8 mouse cellular contexts compared by ENCODE assay signal in the genomic region with DNA sequence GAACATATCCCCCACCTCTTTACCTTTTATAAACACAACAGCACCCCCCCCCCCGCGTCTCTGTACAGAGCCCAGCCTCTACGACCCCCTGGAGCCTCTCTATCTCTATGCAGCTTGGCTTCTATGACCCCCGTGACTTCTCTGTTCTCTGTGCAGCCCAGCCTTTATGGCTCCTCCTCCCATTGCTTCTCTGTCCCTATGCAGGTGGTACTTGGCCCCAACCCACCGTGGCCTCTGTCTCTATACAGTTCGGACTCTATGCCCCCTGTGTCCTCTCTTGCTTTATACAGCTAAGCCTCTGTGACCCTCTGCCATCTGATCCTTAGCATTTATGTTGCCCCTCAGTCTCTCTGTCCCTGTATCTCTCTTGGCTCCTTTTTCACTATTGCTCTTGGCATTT. TPM values are rescaled to one million over a fixed set of nuclear protein-coding genes. Genes with fewer than 3 reads are reported as not detected.
DNase-seq lines count a peak whose midpoint lies in the region; ATAC-seq and TF ChIP-seq lines count a peak whose summit lies in the region.

No protein-coding gene starts in this region.

- TF ChIP-seq CTCF in hindbrain, postnatal 0 days (IDR thresholded peaks at IDR 0.05; ENCODE audit: low read depth): no peak

- peaks cover 24% of the 10 kb centered on the region for H3K4me1 ChIP-seq in hindbrain, embryonic 10.5 days (replicated peaks)
- no peaks in the 10 kb centered on the region for H3K4me1 ChIP-seq in hindbrain, postnatal 0 days (ENCODE audit: insufficient read depth, low read length)
- H3K4me1 ChIP-seq in hindbrain, embryonic 14.5 days (replicated peaks; ENCODE audit: control insufficient read depth, insufficient read depth, low read length): 0 out of 2 replicates have a peak, but pooled peaks cover 3% of the 10 kb centered on the region
- H3K4me1 ChIP-seq in midbrain, embryonic 13.5 days (replicated peaks): no peaks in the 10 kb centered on the region

- H3K9ac ChIP-seq in hindbrain, postnatal 0 days (replicated peaks; ENCODE audit: low read length): no peak overlapping the region
- H3K9ac ChIP-seq in hindbrain, embryonic 14.5 days: no peak overlapping the region
- no peak overlapping the region for H3K9ac ChIP-seq in midbrain, embryonic 13.5 days (replicated peaks)

- ATAC-seq in hindbrain, postnatal 0 days: no peak
- no peak; the same call in 1 of the 2 replicates for ATAC-seq in hindbrain, embryonic 14.5 days (ENCODE audit: low FRiP score)
- ATAC-seq in midbrain, embryonic 13.5 days: no peak; the same call in 1 of the 2 replicates
- ATAC-seq in erythroblast, adult 5-6 weeks (replicated peaks; ENCODE audit: low FRiP score, poor library complexity, severe bottlenecking): no peak

- DNase-seq in hindbrain, embryonic 10.5 days (ENCODE audit: low spot score): no peak
- no peak for DNase-seq in hindbrain, postnatal 0 days (ENCODE audit: low spot score)
- peak; percentile 14 for DNase-seq in ZHBTc4 (ENCODE audit: low read depth, low spot score)
- no peak for DNase-seq in hindbrain, embryonic 14.5 days (ENCODE audit: low spot score)
- no peak for DNase-seq in thymus, postnatal 25 days
- no peak for DNase-seq in left cerebral cortex, adult 11 months (ENCODE audit: low spot score)

- H3K4me2 ChIP-seq in hindbrain, postnatal 0 days (ENCODE audit: low read depth, low read length): no peak overlapping the region
- peak overlapping the region; percentile 52 for H3K4me2 ChIP-seq in hindbrain, embryonic 14.5 days (replicated peaks)
- H3K4me2 ChIP-seq in midbrain, embryonic 13.5 days (replicated peaks): peak overlapping the region; percentile 57; the same call in 1 of the 2 replicates

- no peaks in the 10 kb centered on the region for H3K36me3 ChIP-seq in hindbrain, embryonic 10.5 days
- H3K36me3 ChIP-seq in hindbrain, postnatal 0 days (ENCODE audit: insufficient read depth, low read length): no peaks in the 10 kb centered on the region
- H3K36me3 ChIP-seq in hindbrain, embryonic 14.5 days (replicated peaks; ENCODE audit: control insufficient read depth, insufficient read depth): no peaks in the 10 kb centered on the region
- H3K36me3 ChIP-seq in midbrain, embryonic 13.5 days: no peaks in the 10 kb centered on the region

- peak overlapping the region; percentile 97 for H3K27ac ChIP-seq in hindbrain, embryonic 10.5 days
- no peak overlapping the region for H3K27ac ChIP-seq in hindbrain, postnatal 0 days
- peak overlapping the region; percentile 87 for H3K27ac ChIP-seq in hindbrain, embryonic 14.5 days
- H3K27ac ChIP-seq in midbrain, embryonic 13.5 days: peak overlapping the region; percentile 65

- 38% methylated on average over 5 of the region's 6 CpGs for WGBS in hindbrain, embryonic 10.5 days
- 37% methylated on average over 6 of the region's 6 CpGs for WGBS in hindbrain, postnatal 0 days
- WGBS in hindbrain, embryonic 14.5 days: 27% methylated on average over 6 of the region's 6 CpGs
- 45% methylated on average over 6 of the region's 6 CpGs for WGBS in midbrain, embryonic 13.5 days

- peak overlapping the region; percentile 56 for H3K4me3 ChIP-seq in hindbrain, embryonic 10.5 days
- no peak overlapping the region for H3K4me3 ChIP-seq in hindbrain, postnatal 0 days (ENCODE audit: low read length)
- H3K4me3 ChIP-seq in hindbrain, embryonic 14.5 days (replicated peaks; ENCODE audit: low read length): no peak overlapping the region
- H3K4me3 ChIP-seq in midbrain, embryonic 13.5 days (replicated peaks): no peak overlapping the region

- H3K27me3 ChIP-seq in hindbrain, embryonic 10.5 days (ENCODE audit: insufficient read depth, poor library complexity, severe bottlenecking): no peaks in the 10 kb centered on the region
- no peaks in the 10 kb centered on the region for H3K27me3 ChIP-seq in hindbrain, postnatal 0 days (ENCODE audit: insufficient read depth, low read length)
- H3K27me3 ChIP-seq in hindbrain, embryonic 14.5 days (ENCODE audit: control insufficient read depth, insufficient read depth, low read length): no peaks in the 10 kb centered on the region
- no peaks in the 10 kb centered on the region for H3K27me3 ChIP-seq in midbrain, embryonic 13.5 days

- H3K9me3 ChIP-seq in hindbrain, embryonic 10.5 days: no peaks in the 10 kb centered on the region
- H3K9me3 ChIP-seq in hindbrain, postnatal 0 days (ENCODE audit: low read length): no peaks in the 10 kb centered on the region
- no peaks in the 10 kb centered on the region for H3K9me3 ChIP-seq in hindbrain, embryonic 14.5 days (ENCODE audit: control insufficient read depth, low read length)
- no peaks in the 10 kb centered on the region for H3K9me3 ChIP-seq in midbrain, embryonic 13.5 days

RNA-seq across cellular contexts. Expression of a gene that starts 12.4 kb away (rescaled TPM):
- polyA plus RNA-seq in hindbrain, embryonic 10.5 days (2016; fragmentation: Nextera tagmentation; extraction: Ambion mirVana): 58.1 and 71.7 TPM in 2 replicates
- total RNA-seq in hindbrain, postnatal 0 days (2014; rRNA removed): 26.3 and 40.3 TPM in 2 replicates
- 71.5 and 77.3 TPM in 2 replicates for polyA plus RNA-seq in hindbrain, postnatal 0 days (2015; fragmentation: Nextera tagmentation; extraction: Ambion mirVana)
- polyA plus RNA-seq in hindbrain, embryonic 14.5 days (2014; fragmentation: Nextera tagmentation; extraction: Ambion mirVana): 56.5 and 60.2 TPM in 2 replicates
- polyA plus RNA-seq in midbrain, embryonic 13.5 days (2015; fragmentation: Nextera tagmentation; extraction: Ambion mirVana): 98.2 TPM in 2 replicates
- 4.6 and 10.8 TPM in 2 replicates for total RNA-seq in erythroblast, adult 5-6 weeks (2015; ENCODE audit: low replicate concordance)
- total RNA-seq in erythroblast, adult 5-6 weeks (2017; ENCODE audit: low replicate concordance): 4.3 and 8.4 TPM in 2 replicates
